Mouse (Mus musculus): ENCODE data around the gene Bcas1.

The Bcas1 gene

DNA sequence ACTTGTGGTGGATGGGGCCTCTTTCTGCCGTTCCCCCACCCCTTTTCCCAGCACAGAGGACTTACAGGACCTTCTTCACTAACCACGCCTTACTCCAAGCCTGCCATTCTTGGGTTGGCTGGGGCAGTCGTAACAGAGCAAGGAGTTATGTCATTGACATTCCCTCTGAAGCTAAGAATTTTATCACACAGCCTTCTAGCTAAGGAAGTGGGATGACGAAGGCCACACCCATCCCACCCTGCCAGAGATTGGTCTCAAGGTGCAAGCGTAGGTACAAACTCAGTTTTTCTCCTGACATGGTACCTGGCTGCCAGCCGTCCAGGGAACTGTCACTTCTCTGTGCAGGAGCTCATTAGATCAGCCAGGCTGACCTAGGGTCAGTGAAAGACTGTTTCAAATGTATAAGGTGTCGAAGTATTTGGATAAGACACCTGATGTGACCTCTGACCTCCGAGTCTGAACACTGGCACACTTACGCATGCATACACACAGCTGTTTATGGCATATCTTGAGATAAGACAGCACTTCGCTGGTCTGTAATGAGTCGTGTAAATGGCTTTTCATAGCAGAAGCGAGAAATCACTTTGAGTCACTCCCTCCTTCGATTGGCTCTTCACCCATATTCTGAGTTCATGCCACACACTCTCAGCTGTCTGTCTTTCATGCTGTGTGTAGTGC is 117.2 kb downstream of the Bcas1 start:
- DNase-seq (ENCODE audit: low spot score) = no peak

DNA sequence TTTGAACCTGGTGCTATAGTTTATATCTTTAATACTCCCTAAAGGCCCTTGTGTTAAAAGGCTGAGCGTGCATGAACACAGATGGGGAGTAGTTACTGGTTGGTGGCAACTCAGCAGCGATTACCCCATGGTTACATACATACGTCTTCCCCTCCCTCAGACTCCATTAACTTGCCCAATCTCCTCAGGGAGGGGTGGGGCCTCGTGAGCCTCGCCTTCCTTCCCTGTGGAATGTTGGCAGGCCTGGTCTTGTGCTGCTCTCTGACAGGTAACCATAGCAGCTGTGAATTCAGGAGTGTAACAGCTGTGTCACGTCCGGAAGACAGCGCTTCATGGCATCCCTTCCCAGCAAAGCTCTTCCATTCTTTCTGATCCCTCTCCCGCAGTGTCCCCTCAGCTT is 118.7 kb downstream of the Bcas1 start:
- no peak for DNase-seq (ENCODE audit: low spot score)

DNA sequence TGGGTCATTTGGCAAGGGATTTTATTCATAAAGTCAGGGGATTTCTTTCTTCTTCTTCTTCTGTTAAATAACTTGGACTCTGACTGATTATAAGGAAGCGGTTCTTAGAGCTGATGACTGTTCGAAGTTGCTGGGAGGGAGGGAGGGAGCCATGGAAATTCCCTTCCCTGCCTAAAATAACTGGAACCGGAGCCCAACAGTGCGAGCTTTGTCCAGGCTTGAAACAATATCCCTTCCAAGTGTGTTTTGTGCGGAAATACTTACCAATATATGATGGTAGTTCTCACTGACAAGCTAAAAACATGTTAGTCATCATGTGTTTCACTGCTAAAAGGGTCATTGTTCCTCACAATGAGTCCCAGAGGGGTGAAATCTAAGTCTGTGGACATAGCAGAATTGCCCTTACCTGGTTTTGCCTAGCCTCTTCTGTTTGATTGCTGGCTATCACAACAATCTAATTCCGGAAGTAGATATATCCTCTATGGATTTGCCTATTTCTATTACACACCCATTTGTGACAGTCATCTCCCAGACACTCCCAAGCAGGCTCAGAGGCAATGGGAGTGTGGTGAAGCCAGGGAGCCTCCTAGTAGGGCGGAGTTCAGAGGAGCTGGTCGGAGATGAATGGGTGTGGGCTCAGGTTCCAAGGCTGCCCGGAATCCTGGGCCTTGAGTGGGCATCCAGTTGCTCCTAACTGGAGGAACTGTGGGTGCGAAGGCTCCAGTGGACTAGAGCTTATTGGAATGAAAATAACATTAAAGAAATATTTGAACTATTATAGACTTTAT is 119.4 kb downstream of the Bcas1 start:
- no peak for DNase-seq (ENCODE audit: low spot score)

DNA sequence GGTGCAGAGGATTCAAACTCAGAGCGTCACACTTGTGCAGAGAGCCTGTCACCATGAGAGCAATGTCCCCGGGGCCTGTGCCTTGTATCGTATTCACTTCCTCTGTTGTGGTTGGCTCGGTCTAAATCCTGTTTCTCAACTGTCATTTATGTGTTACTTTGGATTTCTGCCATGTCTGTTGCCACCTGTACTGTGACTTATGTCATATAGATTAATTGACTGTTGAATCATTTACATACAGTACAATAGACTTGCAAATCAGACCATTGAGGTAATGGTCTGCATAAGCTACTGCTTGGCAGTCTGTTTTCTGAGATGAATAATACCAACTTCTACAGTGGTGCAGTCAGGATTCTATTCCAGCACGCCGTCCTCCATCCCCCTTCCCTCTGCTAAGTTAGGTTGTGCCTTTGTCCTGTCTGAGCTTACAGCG is 120.0 kb downstream of the Bcas1 start:
- no peak for DNase-seq (ENCODE audit: low spot score)

DNA sequence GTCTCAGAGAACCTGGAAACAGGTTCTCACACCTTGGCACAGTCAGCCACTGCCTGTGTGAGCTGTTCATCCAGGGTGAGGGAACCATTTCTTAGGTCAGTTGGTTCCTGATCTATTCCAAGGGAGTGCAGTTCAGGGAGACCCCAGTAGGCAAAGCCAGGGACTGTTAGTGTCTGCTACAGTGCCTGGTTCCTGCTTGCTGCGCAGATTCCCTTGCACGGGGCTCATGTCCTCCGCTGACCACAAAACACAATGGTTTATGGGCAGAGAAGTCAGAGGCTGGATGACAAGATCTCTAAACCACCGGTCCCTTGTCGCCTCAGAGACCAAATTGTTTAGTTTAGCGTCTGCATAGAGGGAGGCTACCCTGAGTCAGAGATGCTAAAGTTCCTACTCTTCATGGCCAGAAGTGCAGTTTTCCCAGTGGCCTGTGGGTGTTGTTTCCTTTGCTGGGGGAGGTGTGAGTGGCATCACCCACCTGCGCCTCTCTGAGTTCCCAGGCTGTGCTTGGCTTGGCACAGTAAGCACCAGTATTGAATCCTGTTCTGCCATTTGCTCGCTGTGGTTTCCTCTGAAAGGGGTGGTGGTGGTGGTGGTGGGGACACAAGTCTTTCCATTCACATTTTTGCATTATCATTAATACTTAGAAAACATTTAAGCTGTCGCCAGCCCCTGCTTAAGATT is 120.9 kb downstream of the Bcas1 start:
- DNase-seq (ENCODE audit: low spot score) = no peak

DNA sequence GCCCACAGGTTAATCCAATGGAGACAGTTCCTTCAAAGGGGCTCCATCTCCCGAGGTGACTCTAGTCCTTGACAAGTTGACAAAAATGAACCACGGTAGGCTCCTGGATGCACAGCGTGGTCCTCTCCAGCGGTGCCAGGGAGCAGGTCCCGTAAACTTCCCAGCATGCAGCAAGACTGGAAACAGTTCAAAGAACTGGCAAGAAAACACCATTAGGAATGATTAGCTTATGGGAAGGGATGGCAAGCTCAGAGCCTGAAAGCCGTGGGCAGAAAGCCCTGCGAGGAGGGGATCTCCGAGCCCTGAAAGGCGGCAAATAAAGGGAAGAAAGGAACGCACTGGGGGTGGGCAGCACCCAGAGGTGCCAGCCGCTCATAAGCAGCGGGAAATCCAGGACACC is 122.9 kb downstream of the Bcas1 start:
- DNase-seq (ENCODE audit: low spot score) = no peak

DNA sequence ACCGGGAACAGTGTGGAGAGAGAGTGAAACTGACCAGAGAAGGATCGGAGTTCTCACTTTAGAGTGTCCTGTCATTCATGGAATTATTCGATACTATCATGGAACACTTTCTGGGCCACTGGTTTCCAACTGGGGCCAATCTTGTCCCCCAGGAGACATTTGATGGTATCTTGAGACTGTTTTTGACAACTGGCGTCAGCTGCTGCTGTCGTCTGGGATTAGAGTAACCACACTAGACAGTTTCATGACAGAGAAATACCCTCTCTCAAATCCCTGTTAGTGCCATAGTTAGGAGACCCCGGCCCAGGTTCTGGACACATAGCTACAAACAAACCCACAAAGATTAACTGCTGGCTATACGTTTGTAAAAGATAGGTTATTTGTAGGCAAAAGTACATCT is 124.0 kb downstream of the Bcas1 start:
- no peak for DNase-seq (ENCODE audit: low spot score)

DNA sequence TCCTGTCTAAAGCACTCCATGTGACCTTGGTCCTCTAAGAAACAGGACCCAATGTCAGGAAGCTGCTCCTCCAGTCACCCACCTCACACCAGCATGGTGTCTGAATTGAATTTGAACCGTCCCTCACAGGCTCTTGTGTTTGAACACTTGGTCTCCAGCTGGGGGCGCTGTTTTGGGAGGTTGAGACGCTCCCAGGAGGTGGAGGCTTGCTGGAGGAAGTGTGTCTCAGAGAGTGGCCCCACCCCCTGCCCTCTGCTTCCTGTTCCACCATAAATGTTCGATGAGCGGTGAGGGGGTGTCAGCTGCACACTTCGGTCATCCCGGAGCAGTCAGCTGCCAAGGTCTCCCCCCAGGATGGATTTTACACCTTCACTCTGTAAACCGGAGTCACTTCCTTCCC is 124.8 kb downstream of the Bcas1 start:
- no peak for DNase-seq (ENCODE audit: low spot score)

Data from adipocyte (in vitro differentiated cells).